Mouse (Mus musculus) hindbrain, embryonic 16.5 days (tissue): Measurements from ENCODE around the gene Gnat2. TPM values are rescaled to one million over a fixed set of nuclear protein-coding genes. Genes with fewer than 3 reads are reported as not detected.

ENCODE experiments used
- ATAC-seq: fragments of 200-750 bp; cut with Nextera tagmentation; 2 replicates; pipeline ENCODE4 v1.8.0; 2017; ENCODE audit warnings: moderate TSS enrichment, moderate library complexity
- H3K27ac ChIP-seq: fragments of 300-500 bp; sonication (generic); 2 replicates; pipeline ENCODE4 v1.5.1; 2014; ENCODE audit warnings: low read depth, mild to moderate bottlenecking, control low read depth, low read length, moderate library complexity
- H3K27me3 ChIP-seq: fragments of 300-500 bp; sonication (generic); replicated peaks from 2 replicates; pipeline ENCODE4 v1.6.1; 2014; ENCODE audit warnings: low read length; ENCODE audit not compliant: control insufficient read depth, insufficient read depth
- H3K36me3 ChIP-seq: fragments of 300-500 bp; sonication (generic); 2 replicates; pipeline ENCODE4 v1.6.1; 2014; ENCODE audit warnings: mild to moderate bottlenecking, low read length, moderate library complexity, mixed read lengths; ENCODE audit not compliant: control insufficient read depth, insufficient read depth
- H3K4me1 ChIP-seq: fragments of 300-500 bp; sonication (generic); 2 replicates; pipeline ENCODE4 v1.6.1; 2014; ENCODE audit warnings: low read depth, low read length; ENCODE audit not compliant: control insufficient read depth, insufficient read depth
- H3K4me2 ChIP-seq: fragments of 300-500 bp; sonication (generic); 2 replicates; pipeline ENCODE4 v1.6.1; 2014; ENCODE audit warnings: mild to moderate bottlenecking, low read length, control low read depth, moderate library complexity
- H3K4me3 ChIP-seq: fragments of 300-500 bp; sonication (generic); 2 replicates; pipeline ENCODE4 v1.5.1; 2014; ENCODE audit warnings: mild to moderate bottlenecking, low read length, control low read depth, moderate library complexity
- H3K9ac ChIP-seq: fragments of 300-500 bp; sonication (generic); 2 replicates; pipeline ENCODE4 v1.6.1; 2014; ENCODE audit warnings: low read depth, mild to moderate bottlenecking, control low read depth, low read length, moderate library complexity
- H3K9me3 ChIP-seq: fragments of 300-500 bp; sonication (generic); 2 replicates; pipeline ENCODE4 v1.6.1; 2014; ENCODE audit warnings: mild to moderate bottlenecking, low read length, moderate library complexity; ENCODE audit not compliant: control insufficient read depth
- WGBS: fragments of 180-500 bp; shearing (Covaris S2); extraction: QIAGEN DNeasy Blood & Tissue Kit; methylation state at CpG from one replicate; pipeline ENCODE4 v1.1.7; 2014; 5-methylcytosine and 5-hydroxymethylcytosine counted together
- polyA plus RNA-seq: library from polyadenylated mRNA; unstranded; fragments of >200 nt; fragmentation: Nextera tagmentation; extraction: Ambion mirVana; gene quantifications from 2 replicates; pipeline ENCODE4 v1.2.1, GENCODE M21; 2015

Gnat2 gene
- polyA plus RNA-seq, 1 experiment from 2014 or later = 0.28 TPM

- Histone ChIP-seq H3K4me2 (no peak overlapping the region), H3K4me3 (no peak overlapping the region), H3K27ac (no peak overlapping the region), H3K9me3 (no peaks in the 10 kb centered on the region), H3K36me3 (no peaks in the 10 kb centered on the region), H3K4me1 (peaks cover 5% of the 10 kb centered on the region), H3K9ac (no peak overlapping the region), H3K27me3 (no peaks in the 10 kb centered on the region)
- 83% methylated on average over 2 of the region's 2 CpGs for WGBS
- no peak for ATAC-seq
Measured at GRCm38 (mm10) chr3:108090561-108090960, 2.0 kb upstream of the Gnat2 start.

DNA sequence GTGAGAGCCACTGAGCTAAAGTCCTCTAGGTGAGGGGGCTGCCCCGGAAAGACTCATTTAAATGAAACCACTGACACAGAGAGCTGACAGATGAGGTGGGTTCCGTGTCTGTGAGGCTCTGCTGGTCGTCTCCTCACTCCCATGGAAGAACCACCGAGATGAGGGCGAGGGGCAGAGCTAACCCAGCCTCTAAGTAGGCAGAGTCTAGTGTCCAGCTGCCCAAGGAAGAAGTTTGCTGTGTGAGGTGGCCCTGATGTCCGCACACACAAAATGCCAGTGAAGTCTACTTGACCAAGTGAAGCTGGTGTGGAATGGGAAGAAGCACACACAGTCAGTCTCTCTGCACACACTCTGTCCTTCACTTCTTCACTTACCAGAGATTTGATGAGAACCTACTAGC is 559 bp upstream of the Gnat2 start:
- Histone ChIP-seq H3K27ac (no peak overlapping the region), H3K36me3 (no peaks in the 10 kb centered on the region), H3K9ac (no peak overlapping the region), H3K9me3 (no peaks in the 10 kb centered on the region), H3K4me1 (no peaks in the 10 kb centered on the region), H3K27me3 (no peaks in the 10 kb centered on the region), H3K4me2 (no peak overlapping the region), H3K4me3 (no peak overlapping the region)
- WGBS = 76% methylated on average over 6 of the region's 6 CpGs
- ATAC-seq = no peak

- Histone ChIP-seq H3K27me3 (no peaks in the 10 kb centered on the region), H3K4me2 (no peak overlapping the region), H3K4me1 (no peaks in the 10 kb centered on the region), H3K36me3 (no peaks in the 10 kb centered on the region), H3K9me3 (no peaks in the 10 kb centered on the region), H3K9ac (no peak overlapping the region), H3K4me3 (no peak overlapping the region), H3K27ac (no peak overlapping the region)
- WGBS = 62% methylated on average over 6 of the region's 6 CpGs
- ATAC-seq = no peak
Measured at GRCm38 (mm10) chr3:108093306-108093705, 717 bp downstream of the Gnat2 start.

DNA sequence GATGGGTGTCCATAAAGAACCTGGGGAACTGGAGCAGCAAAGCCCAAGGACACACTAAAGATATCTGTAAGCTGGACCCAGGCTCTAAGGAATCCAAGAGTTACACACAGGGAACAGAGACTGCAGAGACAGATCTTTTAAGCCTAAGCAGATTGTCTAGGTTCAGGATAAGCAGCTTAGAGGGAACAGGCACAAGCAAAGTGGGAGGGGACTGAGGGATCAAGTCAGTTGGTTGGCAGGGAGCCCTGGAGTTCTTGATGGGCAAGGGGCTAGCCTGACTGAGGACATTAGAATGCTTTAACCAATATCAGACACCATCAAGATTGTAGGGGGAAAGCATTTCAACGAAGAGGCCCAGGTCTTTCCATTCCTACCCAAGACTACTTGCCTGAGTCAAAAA is 1.6 kb downstream of the Gnat2 start:
- Histone ChIP-seq H3K9ac (no peak overlapping the region), H3K27me3 (no peaks in the 10 kb centered on the region), H3K4me2 (no peak overlapping the region), H3K4me3 (no peak overlapping the region), H3K9me3 (no peaks in the 10 kb centered on the region), H3K27ac (no peak overlapping the region), H3K4me1 (no peaks in the 10 kb centered on the region), H3K36me3 (no peaks in the 10 kb centered on the region)
- WGBS = 76% methylated on average over 1 of the region's 1 CpGs
- ATAC-seq = no peak

DNA sequence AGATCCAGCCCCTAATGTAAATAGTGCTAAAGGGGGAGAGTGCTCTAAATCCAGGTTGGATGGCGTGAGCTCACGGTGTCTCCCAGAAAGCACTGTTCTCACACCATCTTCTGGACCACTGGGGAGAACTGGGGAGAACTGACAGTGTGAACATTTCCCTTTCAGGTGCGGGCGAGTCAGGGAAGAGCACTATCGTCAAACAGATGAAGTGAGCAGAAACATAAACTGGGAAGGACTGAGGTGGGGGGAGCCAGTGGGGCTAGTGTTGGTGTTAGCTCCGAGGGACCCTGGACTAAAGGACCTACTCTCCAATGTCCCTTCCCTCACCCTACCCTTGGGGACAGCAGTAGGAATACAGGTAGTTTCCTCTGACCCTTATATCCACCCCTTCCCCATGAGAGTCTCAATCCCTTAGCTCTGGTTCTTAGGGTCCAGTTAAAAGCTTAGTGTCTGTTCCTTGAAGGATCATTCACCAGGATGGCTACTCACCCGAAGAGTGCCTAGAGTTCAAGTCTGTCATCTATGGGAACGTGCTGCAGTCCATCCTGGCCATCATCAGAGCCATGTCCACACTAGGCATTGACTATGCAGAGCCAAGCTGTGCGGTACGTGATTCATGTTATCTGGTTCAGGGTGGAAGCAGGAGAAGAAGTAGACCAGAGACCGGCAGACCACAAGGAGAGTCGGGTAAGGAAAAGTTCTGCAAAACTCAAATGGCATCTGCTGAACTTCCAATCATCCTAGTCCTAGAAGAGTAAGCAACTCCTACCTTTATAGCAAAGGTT is 2.6 kb downstream of the Gnat2 start:
- no peak overlapping the region for H3K4me3 ChIP-seq
- H3K9me3 ChIP-seq = no peaks in the 10 kb centered on the region
- ATAC-seq = no peak
- no peak overlapping the region for H3K9ac ChIP-seq
- WGBS = 94% methylated on average over 12 of the region's 12 CpGs
- H3K36me3 ChIP-seq = no peaks in the 10 kb centered on the region
- no peaks in the 10 kb centered on the region for H3K4me1 ChIP-seq
- H3K4me2 ChIP-seq = no peak overlapping the region
- H3K27me3 ChIP-seq = no peaks in the 10 kb centered on the region
- H3K27ac ChIP-seq = no peak overlapping the region

- Histone ChIP-seq H3K36me3 (no peaks in the 10 kb centered on the region), H3K9ac (no peak overlapping the region), H3K4me1 (no peaks in the 10 kb centered on the region; the same call in 1 of the 2 replicates), H3K4me2 (no peak overlapping the region), H3K27ac (no peak overlapping the region), H3K4me3 (no peak overlapping the region), H3K27me3 (no peaks in the 10 kb centered on the region), H3K9me3 (no peaks in the 10 kb centered on the region)
- no peak for ATAC-seq
- 72% methylated on average over 8 of the region's 8 CpGs for WGBS
Measured at GRCm38 (mm10) chr3:108096226-108096625, 3.6 kb downstream of the Gnat2 start.

GRCm38 (mm10) chr3:108096726-108097125 is 4.1 kb downstream of the Gnat2 start:
- no peak overlapping the region for H3K27ac ChIP-seq
- WGBS = 90% methylated on average over 10 of the region's 10 CpGs
- no peaks in the 10 kb centered on the region for H3K27me3 ChIP-seq
- H3K9me3 ChIP-seq = no peaks in the 10 kb centered on the region
- H3K9ac ChIP-seq = no peak overlapping the region
- H3K4me2 ChIP-seq = no peak overlapping the region
- H3K36me3 ChIP-seq = no peaks in the 10 kb centered on the region
- ATAC-seq = no peak
- no peak overlapping the region for H3K4me3 ChIP-seq
- H3K4me1 ChIP-seq = no peaks in the 10 kb centered on the region; the same call in 1 of the 2 replicates

DNA sequence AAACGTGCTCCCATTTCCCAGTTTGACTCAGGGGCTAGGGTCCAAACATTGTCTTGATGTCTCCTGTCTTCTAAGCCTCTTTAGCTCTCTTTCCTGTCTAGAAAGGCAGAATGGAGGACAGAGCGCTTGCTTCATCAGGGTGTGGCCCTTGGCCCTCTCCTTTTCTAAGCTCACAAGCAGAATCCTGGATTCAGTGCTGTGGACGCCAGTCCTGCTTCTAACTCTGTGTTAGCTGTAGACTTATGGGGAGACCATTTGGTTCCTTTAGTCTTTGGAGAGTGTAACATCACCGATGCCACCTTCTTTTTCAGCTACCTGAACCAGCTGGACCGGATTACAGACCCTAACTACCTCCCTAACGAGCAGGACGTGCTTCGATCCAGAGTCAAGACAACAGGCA is 5.1 kb downstream of the Gnat2 start:
- Histone ChIP-seq H3K27me3 (no peaks in the 10 kb centered on the region), H3K36me3 (no peaks in the 10 kb centered on the region), H3K4me3 (no peak overlapping the region), H3K27ac (no peak overlapping the region), H3K4me2 (no peak overlapping the region), H3K9me3 (no peaks in the 10 kb centered on the region), H3K9ac (no peak overlapping the region), H3K4me1 (no peaks in the 10 kb centered on the region; the same call in 1 of the 2 replicates)
- WGBS = 92% methylated on average over 8 of the region's 8 CpGs
- no peak for ATAC-seq

DNA sequence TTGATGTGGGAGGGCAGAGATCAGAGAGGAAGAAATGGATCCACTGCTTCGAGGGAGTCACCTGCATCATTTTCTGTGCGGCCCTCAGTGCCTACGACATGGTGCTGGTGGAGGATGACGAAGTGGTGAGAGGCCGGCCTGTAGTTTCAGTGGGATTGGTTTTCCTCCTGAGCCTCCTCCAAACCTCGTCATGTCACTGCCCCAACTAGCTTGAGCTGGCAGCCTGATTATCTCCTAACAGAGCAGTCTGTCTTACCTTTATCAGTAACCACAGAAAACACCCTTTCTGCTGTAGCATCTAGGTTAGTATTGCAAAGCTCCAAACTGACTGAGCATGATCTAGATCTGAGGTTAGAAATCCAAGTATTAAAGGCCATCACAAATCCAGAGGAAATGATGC is 5.7 kb downstream of the Gnat2 start:
- no peak overlapping the region for H3K9ac ChIP-seq
- H3K4me3 ChIP-seq = no peak overlapping the region

More for the DNA sequence above, 5.7 kb downstream of the Gnat2 start:
- 92% methylated on average over 6 of the region's 6 CpGs for WGBS
- no peak for ATAC-seq
- Histone ChIP-seq H3K4me2 (no peak overlapping the region), H3K27ac (no peak overlapping the region), H3K4me1 (no peaks in the 10 kb centered on the region; the same call in 1 of the 2 replicates), H3K9me3 (no peaks in the 10 kb centered on the region), H3K36me3 (no peaks in the 10 kb centered on the region), H3K27me3 (no peaks in the 10 kb centered on the region)
